Mouse (Mus musculus) bone marrow macrophage, adult 2 months (primary cell): ENCODE data around the gene Msx3. TPM values are rescaled to one million over a fixed set of nuclear protein-coding genes. Genes with fewer than 3 reads are reported as not detected.

Experiments used
- H3K27ac ChIP-seq: 2 replicates; pipeline ENCODE4 v1.5.1; 2012; ENCODE audit warnings: low read depth, low read length; ENCODE audit not compliant: insufficient read depth
- H3K4me1 ChIP-seq: 2 replicates; pipeline ENCODE4 v1.6.1; 2012; ENCODE audit warnings: low read length; ENCODE audit not compliant: control insufficient read depth, insufficient read depth
- H3K4me3 ChIP-seq: 2 replicates; pipeline ENCODE4 v1.5.1; 2012; ENCODE audit warnings: mild to moderate bottlenecking, low read length, moderate library complexity; ENCODE audit not compliant: insufficient read depth
- CTCF ChIP-seq: IDR thresholded peaks from 2 replicates; pipeline ENCODE4 v1.5.1; 2012; ENCODE audit warnings: low read depth, mild to moderate bottlenecking, low read length, moderate library complexity
- POLR2A ChIP-seq: IDR thresholded peaks from 2 replicates; pipeline ENCODE4 v1.6.1; 2012; ENCODE audit warnings: mild to moderate bottlenecking, low read depth, low read length, borderline replicate concordance
- polyA plus RNA-seq: library from polyadenylated mRNA; stranded (reverse); fragments of >200 nt; gene quantifications from 2 replicates; pipeline ENCODE4 v1.2.4, GENCODE M21; 2012; ENCODE audit not compliant: missing spikeins, insufficient read depth, insufficient read length

The Msx3 gene
- polyA plus RNA-seq, result not detected in 2 replicates

DNA sequence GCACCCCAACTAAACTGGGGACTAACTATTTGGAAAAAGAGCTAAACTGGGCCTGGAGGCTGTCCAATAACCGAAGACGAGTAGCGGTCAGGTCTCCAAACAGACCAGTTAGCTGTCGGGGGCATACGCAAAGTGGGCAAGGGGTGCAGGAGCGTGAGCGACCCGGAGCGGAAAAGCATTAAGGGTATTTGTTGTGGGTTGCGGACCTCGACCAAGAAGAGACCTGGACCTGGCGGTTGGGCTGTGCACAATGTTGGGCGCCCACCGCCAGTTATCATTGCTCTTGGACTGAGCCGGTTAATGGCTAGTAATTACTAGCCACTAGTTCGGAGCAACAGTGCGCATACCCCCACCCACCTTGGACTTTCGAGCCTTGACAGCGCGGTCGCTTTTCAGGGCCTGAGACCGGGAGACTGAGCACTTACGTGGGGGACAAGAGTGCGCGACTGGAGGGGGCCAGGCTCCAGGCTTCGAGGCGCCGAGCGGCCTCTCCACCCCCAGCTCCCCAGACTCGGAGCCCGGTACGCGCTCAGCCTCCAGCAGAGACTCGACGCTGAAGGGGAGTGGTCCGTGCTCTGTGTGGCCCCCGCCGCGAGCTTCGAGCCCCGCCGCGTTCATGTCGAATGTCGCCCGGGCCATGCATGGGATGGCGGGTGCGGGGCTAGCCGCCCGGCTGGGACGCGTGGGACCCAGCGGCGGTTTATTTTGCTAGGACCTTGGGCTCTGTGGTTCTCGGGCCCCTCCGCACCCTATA, at the start of gene Msx3:
Gene Msx3 (minus strand): TSS at position 729 of the 754 bp plus-strand sequence.
- Histone ChIP-seq H3K27ac (no peak within 1 kb of the TSS), H3K4me1 (peaks cover 6% of the 10 kb centered on the region), H3K4me3 (peak within 1 kb of the TSS; percentile 66)
- no peak for TF ChIP-seq POLR2A
- no peak for TF ChIP-seq CTCF

DNA sequence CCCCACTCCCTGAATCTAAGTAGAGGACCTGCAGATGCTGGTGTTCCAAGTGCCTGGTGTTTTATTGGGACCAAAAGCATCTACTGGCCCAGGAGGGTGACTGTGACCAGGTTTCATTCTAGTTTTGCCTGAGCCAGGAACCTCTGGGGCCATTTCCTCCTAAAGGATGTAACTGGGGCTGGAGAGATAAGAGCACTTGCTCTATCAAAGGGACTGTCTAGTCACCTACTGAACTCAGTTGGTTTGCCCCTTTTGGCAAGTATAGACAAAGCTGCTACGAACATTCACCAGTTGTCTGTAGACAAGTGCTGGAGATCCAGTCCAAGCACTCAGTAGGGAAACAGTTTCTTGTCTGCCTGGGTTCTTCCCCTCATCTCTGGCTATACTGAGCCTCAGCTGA, 49.6 kb upstream of the Msx3 start:
- Histone ChIP-seq H3K27ac (no peak overlapping the region), H3K4me1 (peaks cover 9% of the 10 kb centered on the region), H3K4me3 (no peak overlapping the region)
- no peak for TF ChIP-seq POLR2A

DNA sequence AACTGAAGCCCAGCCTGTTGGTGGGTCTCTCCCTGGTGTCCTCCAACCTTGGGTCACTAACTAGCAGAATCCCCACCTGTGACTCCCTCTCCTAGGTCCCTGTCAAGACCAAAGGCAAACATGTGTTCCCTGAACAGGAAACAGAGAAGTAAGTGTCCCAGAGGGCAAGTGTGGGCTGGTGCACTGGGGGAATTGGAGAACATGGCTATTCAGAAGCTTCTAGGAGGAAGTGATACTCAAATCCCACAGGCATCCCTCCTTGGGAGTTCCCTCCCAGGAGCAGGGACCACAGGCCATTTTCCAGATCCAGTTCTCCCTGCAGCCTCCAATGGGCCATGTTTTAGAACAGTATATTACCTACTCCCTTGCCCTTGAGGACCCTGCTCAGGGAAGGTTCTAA, 47.2 kb upstream of the Msx3 start:
- TF ChIP-seq POLR2A (no peak), CTCF (no peak)
- no peak overlapping the region for H3K4me3 ChIP-seq
- peaks cover 6% of the 10 kb centered on the region for H3K4me1 ChIP-seq
- H3K27ac ChIP-seq, result no peak overlapping the region

DNA sequence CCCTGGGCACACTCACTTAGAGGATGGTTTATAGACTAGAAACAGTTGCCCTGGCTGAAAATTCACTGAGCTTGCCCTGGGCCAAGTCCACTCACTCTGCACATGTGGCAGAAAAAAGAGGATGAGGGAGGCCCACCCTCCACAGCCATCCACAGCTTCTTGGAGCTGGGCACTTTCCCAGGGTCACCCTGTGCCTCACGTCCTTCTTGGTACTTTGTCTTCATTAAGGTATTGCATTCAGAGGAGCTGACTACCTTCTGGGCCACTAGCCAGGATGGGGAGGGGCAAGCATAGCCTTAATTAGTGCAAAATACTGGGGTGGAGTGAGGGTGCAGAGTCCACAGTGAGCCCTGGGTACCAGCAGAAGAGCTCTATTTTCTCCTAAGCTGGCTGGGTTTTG, 46.7 kb upstream of the Msx3 start:
- Histone ChIP-seq H3K4me1 (peaks cover 6% of the 10 kb centered on the region), H3K4me3 (no peak overlapping the region), H3K27ac (no peak overlapping the region)
- no peak for TF ChIP-seq POLR2A
- TF ChIP-seq CTCF, result no peak

DNA sequence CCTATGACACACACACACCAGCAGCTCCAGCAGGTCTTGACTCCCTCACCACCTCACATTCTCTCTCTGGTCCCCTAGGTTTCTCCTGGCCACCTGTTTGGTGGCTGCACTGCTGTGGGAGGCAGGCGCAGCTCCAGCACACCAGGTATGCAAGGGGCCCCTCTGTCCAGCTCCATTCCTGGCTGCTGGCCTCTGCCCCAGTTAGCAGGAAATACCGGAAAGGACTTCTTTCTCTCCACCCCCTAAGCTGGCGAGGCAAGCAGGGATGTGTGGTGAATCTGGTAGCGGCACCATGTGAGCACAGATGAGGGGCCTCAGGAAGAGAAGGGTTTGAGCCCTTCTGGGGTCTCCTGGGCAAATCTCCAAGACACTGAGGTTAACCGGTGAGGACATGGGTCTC, 46.1 kb upstream of the Msx3 start:
- no peak for TF ChIP-seq CTCF
- TF ChIP-seq POLR2A, result no peak
- Histone ChIP-seq H3K27ac (no peak overlapping the region), H3K4me1 (peaks cover 6% of the 10 kb centered on the region), H3K4me3 (no peak overlapping the region)

DNA sequence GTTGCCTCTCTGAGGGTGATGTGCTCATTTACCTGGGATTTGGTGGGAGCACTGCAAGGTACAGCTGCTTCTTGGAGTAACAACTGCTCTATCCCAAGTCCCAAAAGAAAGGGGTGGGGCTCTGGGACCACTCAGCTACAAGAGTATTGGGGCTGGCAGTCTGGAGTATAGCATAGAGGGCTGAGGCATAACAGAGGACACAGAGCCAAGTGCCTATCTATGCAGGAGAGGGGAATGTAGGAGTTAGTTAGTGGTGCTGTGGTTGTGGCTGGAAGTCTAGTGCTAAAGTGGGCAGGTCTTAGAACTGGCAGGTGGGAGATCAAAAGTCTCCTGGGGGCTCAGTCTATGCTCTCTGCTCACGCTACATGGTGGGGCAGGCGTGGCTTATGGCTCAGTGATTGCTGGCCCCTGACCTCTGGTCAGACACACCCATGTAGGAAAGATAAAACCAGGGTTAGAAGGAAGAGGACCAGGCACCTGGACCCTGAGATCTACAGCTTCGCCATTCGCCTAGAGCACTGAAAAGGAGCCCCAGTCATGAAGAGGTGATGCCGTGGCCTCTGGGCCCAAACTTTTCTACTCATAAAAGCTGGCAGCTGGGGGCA, 44.1 kb upstream of the Msx3 start, which contains the start of gene Prap1:
Gene Prap1 (plus strand): TSS at position 472 of the 605 bp plus-strand sequence.
- Histone ChIP-seq H3K27ac (no peak within 1 kb of the TSS), H3K4me1 (peaks cover 6% of the 10 kb centered on the region), H3K4me3 (no peak within 1 kb of the TSS)
- no peak for TF ChIP-seq POLR2A
- no peak for TF ChIP-seq CTCF

DNA sequence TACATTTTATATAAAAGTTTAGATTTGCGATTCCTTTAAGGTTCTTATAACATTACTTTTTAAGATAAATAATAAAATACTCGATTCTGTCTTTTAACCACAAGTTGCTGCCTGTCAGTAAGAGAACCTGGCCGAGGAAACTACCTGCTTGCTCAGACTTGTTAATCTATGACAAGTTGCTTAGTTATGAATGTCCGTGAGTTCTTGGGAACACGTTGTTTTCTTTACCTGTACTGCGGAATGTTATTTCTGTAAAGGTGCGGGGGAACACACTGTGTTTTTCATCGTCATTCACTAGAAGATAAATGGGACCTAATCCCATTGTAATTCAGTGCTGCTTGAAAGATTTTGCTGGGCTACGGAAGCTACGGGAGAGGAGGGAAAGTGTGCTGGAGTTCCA, 41.7 kb upstream of the Msx3 start:
- Histone ChIP-seq H3K27ac (no peak overlapping the region), H3K4me1 (no peaks in the 10 kb centered on the region; the same call in 1 of the 2 replicates), H3K4me3 (no peak overlapping the region)
- no peak for TF ChIP-seq POLR2A
- TF ChIP-seq CTCF, result no peak

DNA sequence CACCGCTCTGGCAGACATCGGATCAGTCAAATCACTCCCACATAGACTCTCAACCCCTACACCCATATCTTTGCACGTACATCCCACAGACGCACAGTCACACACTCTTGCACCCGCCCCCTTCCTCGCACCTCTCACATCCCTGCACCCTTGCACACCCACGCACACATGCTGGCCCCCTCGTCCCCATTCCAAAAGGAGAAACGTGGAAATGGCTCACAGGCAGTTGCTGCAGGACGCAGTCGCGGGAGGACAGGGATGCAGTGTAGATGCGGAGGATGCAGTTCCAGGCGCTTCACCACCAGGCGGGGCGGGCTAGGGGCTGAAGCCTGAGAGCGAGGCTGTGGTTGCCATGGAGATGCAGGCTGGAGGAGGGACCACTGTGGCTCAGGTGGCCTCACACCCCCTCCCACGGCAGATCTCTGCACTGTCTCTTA, 33.4 kb upstream of the Msx3 start, which contains the start of gene Caly:
Gene Caly (minus strand): TSS at position 307 of the 437 bp plus-strand sequence.
- no peak within 1 kb of the TSS for H3K27ac ChIP-seq
- H3K4me1 ChIP-seq, result peaks cover 7% of the 10 kb centered on the region
- TF ChIP-seq CTCF (no peak), POLR2A (no peak)
- H3K4me3 ChIP-seq, result no peak within 1 kb of the TSS

DNA sequence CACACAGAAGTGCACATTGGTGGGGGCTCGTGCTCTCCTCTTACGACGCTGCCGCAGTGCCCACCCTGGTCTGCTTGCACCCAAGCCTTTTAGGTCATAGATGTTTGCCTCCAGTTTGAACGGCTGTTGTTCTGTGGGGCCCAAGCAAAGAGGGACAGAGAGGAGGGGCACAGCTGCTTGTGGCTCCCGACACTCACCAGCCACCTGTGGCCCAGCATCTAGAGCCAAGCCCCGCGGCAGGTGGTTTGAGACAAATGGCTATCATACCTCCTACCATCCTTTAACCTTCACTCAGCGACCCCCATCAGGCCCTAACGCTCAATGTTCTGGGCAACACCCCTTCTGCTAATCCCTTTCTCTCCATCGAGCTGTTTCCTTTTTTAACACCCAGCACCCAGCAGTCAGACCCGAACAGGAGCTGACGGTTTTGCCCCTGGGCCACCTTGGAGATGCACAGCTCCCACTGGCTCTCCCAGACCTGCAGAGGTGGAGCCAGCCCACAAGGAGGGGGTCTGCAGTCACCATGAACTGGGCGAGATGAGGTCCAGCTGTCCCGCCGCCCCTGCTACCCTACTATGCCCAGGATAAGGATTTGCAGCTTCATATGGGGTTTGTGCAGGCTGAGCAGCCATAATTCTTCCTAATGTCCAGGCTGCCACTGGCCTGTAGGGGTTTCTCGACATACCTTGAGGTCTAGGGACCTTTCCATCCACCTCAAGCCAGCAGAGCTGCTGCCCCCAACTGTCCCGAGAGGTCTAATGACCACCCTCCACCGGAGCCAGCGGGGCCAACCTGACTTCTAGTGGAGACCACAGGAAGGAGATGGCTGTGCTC, 32.7 kb upstream of the Msx3 start:
- peaks cover 7% of the 10 kb centered on the region for H3K4me1 ChIP-seq

More for the DNA sequence above, 32.7 kb upstream of the Msx3 start:
- Histone ChIP-seq H3K4me3 (no peak overlapping the region), H3K27ac (no peak overlapping the region)
- TF ChIP-seq CTCF (no peak), POLR2A (no peak)
